Mouse (Mus musculus): Measurements from ENCODE around the gene Ogfod2.

GRCm38 (mm10) chr5:124159453-124159852 lies 47.4 kb downstream of the Ogfod2 start:
- TF ChIP-seq CTCF (IDR thresholded peaks at IDR 0.05; ENCODE audit: control insufficient read depth, insufficient read depth, low read length) (no peak), POLR2A (IDR thresholded peaks at IDR 0.05; ENCODE audit: borderline replicate concordance, control insufficient read depth, low read depth, low read length) (no peak)
